Mouse (Mus musculus) bone marrow, adult 2 months (tissue): ENCODE data around the gene Tmem216.

ENCODE experiments used
- CTCF ChIP-seq: fragments of 200-500 bp; IDR thresholded peaks from 2 replicates; pipeline ENCODE4 v1.5.1; 2011; ENCODE audit warnings: low read length, control low read depth; ENCODE audit not compliant: control insufficient read depth, insufficient read depth
- POLR2A ChIP-seq: fragments of 200-500 bp; IDR thresholded peaks from 2 replicates; pipeline ENCODE4 v1.6.1; 2011; ENCODE audit warnings: low read depth, mild to moderate bottlenecking, control low read depth, low read length, borderline replicate concordance; ENCODE audit not compliant: control insufficient read depth

GRCm38 (mm10) chr19:10521926-10522325 lies 34.1 kb downstream of the Tmem216 start:
- TF ChIP-seq POLR2A: no peak
- no peak for TF ChIP-seq CTCF
